Mouse (Mus musculus) mouse embryonic stem cell (cell line): ENCODE results near the gene Dact2.

ENCODE experiments used
- in situ Hi-C, 2 experiments: fragments of 300-500 bp; cut with MboI; formaldehyde crosslinking; loops; 1 replicate in 1 of 2; 3 replicates in 1 of 2; pipeline ENCODE4 v1.14.3; 2019 to 2020; ENCODE audit warnings: low sequenced_read_pairs in 2 of 2, low pct_unique_long_range_greater_than_20kb in 1 of 2, mixed read lengths in 1 of 2; ENCODE audit not compliant: unreplicated experiment in 1 of 2

Dact2 gene

DNA sequence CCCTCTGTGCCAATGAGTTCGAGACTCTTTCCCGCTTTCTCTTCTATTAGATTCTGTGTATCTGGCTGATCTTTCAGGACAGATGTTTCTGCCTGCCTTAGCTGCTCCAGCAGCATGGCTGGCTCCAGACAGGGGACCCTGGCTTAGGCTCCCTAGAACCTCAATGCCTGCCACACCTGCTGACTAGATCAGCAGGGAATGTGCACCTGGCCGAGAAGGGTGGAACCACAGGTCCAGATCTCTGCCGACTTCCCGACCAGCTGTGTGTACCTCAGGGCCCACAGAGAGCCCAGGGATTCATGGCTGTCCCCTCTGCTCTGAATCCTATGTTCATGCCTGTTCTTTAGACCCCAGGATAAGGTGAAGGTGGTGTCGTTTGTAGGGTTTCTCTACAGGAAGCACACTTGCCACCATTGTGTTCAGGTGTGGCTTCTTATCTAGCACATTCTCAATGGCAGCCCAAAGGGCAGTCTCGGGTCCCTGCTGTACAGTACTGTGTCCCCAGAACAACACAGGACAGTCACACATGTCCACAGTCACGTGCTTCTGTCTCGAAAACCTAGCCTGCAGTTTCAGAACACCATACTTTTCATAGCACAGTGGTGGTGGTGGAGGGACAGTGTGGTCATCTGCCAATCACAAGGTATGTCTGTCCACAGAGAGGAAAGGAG lies 22.0 kb upstream of the Dact2 start:
- in situ Hi-C loops: loop anchor here in 1 of 2 experiments (25.0 kb wide), 1 partner anchor 686 kb away; no protein-coding TSS in a partner anchor

GRCm38 (mm10) chr17:14221893-14222615 lies 17.9 kb upstream of the Dact2 start:
- in situ Hi-C loops: no loop called here

DNA sequence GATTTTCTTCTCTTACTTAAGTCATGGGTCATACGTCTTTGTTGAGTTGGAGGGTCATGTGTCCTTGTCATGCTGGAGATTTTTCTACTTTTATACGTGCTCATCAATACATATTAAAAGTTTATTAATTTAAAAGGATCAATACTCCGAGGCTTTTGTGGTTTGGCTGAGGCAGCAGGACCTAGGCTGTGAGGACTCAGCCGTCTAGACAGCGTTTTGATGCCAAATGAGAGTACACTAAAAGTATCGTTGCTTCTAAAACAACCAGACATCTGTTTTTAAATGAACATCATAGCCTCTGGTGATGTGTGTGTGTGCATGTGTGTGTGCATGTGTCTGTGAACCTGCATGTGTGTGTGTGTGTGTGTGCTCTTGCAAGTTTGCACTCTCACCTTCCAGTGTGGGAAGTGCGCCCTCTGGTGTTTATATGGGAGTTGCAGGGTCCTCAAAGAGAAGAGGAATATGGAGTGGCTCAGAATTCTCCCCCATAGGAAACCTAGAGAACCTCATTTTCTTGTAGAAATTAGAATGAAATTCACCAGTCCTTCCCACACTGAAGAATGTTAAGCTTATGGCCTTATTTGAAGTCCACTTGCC lies 16.6 kb upstream of the Dact2 start:
- in situ Hi-C loops: no loop called here

DNA sequence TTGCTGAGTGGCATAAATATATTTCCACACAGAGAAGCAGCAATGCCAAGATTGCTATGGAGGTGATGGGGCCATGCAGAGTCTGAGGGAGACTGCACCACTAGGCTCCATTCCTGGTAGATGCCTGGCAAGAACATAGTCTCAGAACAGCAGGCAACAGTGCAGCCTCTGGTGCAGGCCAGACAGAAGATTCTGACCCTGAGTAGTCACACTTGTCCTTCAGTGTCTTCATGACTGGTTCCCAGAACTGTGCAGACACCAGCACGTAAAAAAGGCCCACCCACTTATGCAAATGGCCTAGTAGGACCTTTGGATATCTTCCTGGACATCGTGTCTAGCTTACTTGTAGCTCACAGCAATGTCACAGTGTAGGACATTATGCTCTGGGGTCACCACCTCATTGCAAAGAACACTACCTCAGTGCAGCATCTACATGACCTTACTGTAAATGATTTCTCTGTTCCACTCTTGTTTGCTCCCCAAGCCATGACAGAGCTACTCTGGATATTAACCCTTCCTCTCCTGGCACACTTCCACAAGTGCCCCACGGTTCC lies 9.9 kb upstream of the Dact2 start:
- in situ Hi-C loops: no loop called here

DNA sequence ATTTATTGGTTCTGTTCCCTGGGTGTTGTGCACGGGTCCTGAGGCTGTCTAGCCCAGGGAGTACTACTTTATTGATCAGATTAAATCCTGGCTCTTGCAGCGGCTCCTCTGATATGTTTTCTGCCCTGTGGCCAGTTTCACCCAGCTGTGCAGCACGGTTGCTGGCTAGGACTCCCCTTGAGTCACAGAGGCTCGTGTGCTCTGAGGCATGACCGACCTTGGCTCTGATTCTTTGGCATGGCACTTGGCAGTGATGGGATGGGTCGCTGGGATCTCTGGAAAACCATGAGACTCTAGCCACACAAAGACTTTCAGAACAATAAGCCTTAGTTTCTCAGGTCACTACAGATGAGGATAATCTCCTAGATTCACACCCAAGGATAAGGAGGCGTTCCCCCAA lies 8.7 kb upstream of the Dact2 start:
- in situ Hi-C loops: no loop called here

DNA sequence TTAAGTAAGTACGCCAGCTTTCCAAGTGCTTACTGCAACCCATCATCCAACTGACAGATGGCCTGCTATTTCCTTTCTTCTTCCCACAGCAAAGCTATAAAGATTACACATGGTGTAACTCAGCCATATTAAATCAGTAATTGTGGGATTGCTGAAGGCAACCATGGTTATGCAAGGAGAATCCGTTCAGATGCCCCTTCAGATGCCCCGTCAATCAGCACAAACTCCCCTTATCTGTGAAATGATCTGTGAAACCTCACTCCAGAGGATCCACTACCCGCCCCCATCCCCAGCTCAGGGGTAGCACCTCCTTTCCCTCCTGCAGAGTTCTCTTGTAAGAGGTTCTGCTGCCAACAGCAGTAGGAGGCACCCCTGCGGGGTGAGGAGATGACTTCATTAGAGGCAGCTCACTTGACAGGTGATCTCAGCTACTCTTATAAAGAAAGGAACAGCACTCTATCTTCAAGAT lies 3.0 kb upstream of the Dact2 start:
- in situ Hi-C loops: loop anchor here in 1 of 2 experiments (5.0 kb wide), 1 partner anchor 70 kb away; no protein-coding TSS in a partner anchor

- in situ Hi-C loops: loop anchor here in 1 of 2 experiments (5.0 kb wide), 1 partner anchor 69 kb away; no protein-coding TSS in a partner anchor
Measured at GRCm38 (mm10) chr17:14206062-14206461, 2.0 kb upstream of the Dact2 start.

DNA sequence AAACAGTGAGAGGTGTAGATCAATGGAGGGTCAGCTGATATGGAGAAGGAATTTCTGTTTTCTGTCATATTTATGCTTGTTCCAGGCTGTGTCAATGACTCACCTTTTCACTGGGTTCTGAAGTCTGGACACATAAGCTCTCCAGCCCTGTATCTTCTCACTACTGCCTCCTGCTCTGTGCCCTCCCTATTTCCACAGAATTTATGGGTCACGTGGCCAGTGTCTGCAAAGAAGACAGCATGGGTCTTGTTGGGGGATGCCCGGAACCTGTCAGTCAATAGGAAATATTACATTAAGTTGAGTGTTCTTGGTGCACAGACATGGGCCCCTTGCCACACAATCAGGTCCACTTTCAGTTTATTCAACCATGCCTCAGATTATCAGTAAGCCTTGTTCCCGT lies 1.1 kb upstream of the Dact2 start:
- in situ Hi-C loops: loop anchor here in 1 of 2 experiments (5.0 kb wide), 1 partner anchor 68 kb away; no protein-coding TSS in a partner anchor

GRCm38 (mm10) chr17:14203121-14203941 lies 773 bp downstream of the Dact2 start:
- in situ Hi-C loops: loop anchor here in 1 of 2 experiments (5.0 kb wide), 1 partner anchor 66 kb away; no protein-coding TSS in a partner anchor

GRCm38 (mm10) chr17:14202291-14203030 lies 1.6 kb downstream of the Dact2 start:
- in situ Hi-C loops: loop anchor here in 1 of 2 experiments (5.0 kb wide), 1 partner anchor 65 kb away; no protein-coding TSS in a partner anchor

DNA sequence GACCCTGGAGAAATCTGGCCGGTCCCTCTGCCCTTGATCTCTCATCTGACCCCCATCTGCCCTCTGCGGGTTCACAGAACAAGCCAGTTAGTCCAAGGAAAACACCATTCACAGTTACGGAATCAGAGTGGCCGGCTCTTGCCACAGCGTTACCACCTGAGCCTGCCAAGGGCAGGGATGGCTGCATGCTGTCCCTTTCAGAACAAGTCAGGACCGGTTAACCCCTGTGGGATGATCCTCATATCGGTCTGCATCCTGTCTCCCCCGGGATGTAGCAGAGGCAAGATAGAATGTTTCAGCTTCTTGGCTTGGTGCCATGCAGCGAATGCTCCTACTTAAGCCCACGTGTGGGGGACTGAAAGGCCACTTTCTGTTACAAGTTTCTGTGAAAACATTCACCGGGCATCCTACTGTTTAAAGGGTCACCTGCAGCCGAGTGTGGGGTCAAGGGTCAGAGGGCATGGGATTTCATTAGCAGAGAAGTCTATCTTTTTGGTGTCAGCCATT lies 2.8 kb downstream of the Dact2 start:
- in situ Hi-C loops: loop anchor here in 1 of 2 experiments (5.0 kb wide), 1 partner anchor 64 kb away; no protein-coding TSS in a partner anchor

GRCm38 (mm10) chr17:14200206-14200605 lies 3.9 kb downstream of the Dact2 start:
- in situ Hi-C loops: loop anchor here in 1 of 2 experiments (5.0 kb wide), 1 partner anchor 63 kb away; no protein-coding TSS in a partner anchor

DNA sequence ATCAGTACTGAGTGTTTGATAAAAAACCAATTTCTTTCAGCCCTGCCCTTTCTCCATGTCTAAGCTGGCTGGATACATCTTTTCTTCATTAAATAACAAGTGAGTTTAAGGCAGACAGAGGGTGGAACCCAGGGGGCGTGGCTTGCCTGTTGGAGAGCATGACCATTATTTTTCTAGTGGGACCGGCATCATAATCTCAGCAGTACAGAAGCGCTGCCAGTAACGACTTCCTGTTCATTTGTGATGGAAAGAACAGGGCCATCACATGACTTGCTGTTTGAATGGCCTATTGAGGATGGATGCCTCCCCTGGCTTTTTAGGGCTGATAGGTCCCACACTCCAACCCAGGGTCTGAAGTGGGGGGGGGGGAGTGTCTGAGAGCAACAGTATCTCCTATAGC lies 4.5 kb downstream of the Dact2 start:
- in situ Hi-C loops: loop anchor here in 1 of 2 experiments (5.0 kb wide), 1 partner anchor 62 kb away; no protein-coding TSS in a partner anchor

DNA sequence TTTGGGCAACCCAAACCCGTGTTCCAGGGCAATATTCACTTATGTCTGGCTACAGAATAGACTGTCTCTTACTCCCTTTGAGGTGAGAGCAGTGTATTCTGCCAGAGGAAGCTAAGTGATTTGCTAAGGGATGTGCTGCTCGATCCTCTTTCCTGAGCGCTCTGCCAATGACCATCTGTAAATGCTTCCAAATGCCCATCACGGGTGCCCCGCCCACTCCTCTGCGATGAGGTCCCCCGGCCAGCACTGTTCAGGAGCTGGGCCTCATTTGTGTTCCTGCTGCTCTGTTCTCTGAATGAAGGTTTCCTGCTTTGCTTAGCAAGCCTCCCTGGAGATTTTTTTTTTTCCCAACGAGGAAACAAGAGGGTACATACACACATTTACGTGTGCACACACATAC lies 11.2 kb downstream of the Dact2 start:
- in situ Hi-C loops: no loop called here

GRCm38 (mm10) chr17:14192432-14192831 lies 11.7 kb downstream of the Dact2 start:
- in situ Hi-C loops: no loop called here

GRCm38 (mm10) chr17:14188455-14188854 lies 15.6 kb downstream of the Dact2 start:
- in situ Hi-C loops: no loop called here

DNA sequence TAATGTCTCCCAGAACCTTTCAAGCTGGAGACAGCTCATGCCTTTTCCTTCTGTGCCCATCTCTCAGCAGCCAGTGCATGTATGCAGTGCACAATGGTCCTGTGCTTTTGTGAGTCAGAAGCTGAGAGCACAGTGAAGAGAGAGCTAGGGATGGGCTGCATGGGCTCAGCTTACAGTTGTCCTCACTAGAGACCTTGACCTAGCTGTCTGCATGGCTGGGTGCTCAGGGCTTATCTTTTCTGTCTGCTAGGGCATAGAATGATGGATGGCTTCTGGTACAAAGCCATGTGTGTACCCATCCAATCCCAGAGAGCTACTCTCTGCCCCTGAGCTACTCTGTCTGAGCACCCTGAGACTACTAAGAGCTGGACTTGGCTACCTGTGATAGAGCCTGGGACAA lies 17.0 kb downstream of the Dact2 start:
- in situ Hi-C loops: no loop called here
